Mouse (Mus musculus): Measurements from ENCODE around the gene Sun2. TPM values are rescaled to one million over a fixed set of nuclear protein-coding genes. Genes with fewer than 3 reads are reported as not detected.

Gene Sun2
- total and polyA plus RNA-seq, 3 experiments = 57.9 to 96.7 (median 83.3) TPM

GRCm38 (mm10) chr15:79741173-79741858 lies 1.0 kb downstream of the Sun2 start:
- no peaks in the 10 kb centered on the region for H3K79me2 ChIP-seq (replicated peaks; ENCODE audit: control insufficient read depth, insufficient read depth, low read length)
- no peak for TF ChIP-seq CTCF (IDR thresholded peaks at IDR 0.05)
- no peak for TF ChIP-seq EP300 (IDR thresholded peaks at IDR 0.05; ENCODE audit: insufficient read depth, low read depth, low read length)
- no peak for TF ChIP-seq POLR2A (IDR thresholded peaks at IDR 0.05; ENCODE audit: insufficient read depth, low read depth, low read length)
- DNase-seq = peak; percentile 37 to 48
- H3K27me3 ChIP-seq (ENCODE audit: control insufficient read depth, insufficient read depth, low read length) = no peaks in the 10 kb centered on the region
- H3K36me3 ChIP-seq (ENCODE audit: control insufficient read depth, insufficient read depth, low read length) = no peaks in the 10 kb centered on the region; the same call in 1 of the 2 replicates
- H3K9ac ChIP-seq (ENCODE audit: low read depth, low read length) = peak overlapping the region; percentile 98
- intact Hi-C loops (cut with DNase I) = loop anchor here (5.0 to 10.0 kb wide), 2 partner anchors 84 to 333 kb away; partner anchors contain the start of genes Cby1 and Fam227a
- peaks cover 11% of the 10 kb centered on the region for H3K4me1 ChIP-seq (ENCODE audit: control insufficient read depth, insufficient read depth, low read length)
- H3K4me3 ChIP-seq = peak overlapping the region; percentile 84
- peak overlapping the region; percentile 98 for H3K27ac ChIP-seq
- WGBS = 5% methylated on average over 14 of the region's 14 CpGs

- Histone ChIP-seq H3K27me3 (ENCODE audit: control insufficient read depth, insufficient read depth, low read length) (no peaks in the 10 kb centered on the region), H3K79me2 (replicated peaks; ENCODE audit: control insufficient read depth, insufficient read depth, low read length) (no peaks in the 10 kb centered on the region), H3K27ac (peak overlapping the region; percentile 98), H3K4me3 (peak overlapping the region; percentile 11; the same call in 1 of the 2 replicates), H3K9ac (ENCODE audit: low read depth, low read length) (no peak overlapping the region), H3K4me1 (ENCODE audit: control insufficient read depth, insufficient read depth, low read length) (peaks cover 14% of the 10 kb centered on the region), H3K36me3 (ENCODE audit: control insufficient read depth, insufficient read depth, low read length) (peaks cover 3% of the 10 kb centered on the region; the same call in 1 of the 2 replicates)
- no peak for DNase-seq
- TF ChIP-seq EP300 (IDR thresholded peaks at IDR 0.05; ENCODE audit: insufficient read depth, low read depth, low read length) = no peak
- no peak for TF ChIP-seq POLR2A (IDR thresholded peaks at IDR 0.05; ENCODE audit: insufficient read depth, low read depth, low read length)
- 57% methylated on average over 3 of the region's 3 CpGs for WGBS
- intact Hi-C loops (cut with DNase I) = loop anchor here (5.0 to 10.0 kb wide), 2 partner anchors 83 to 334 kb away; partner anchors contain the start of genes Cby1 and Fam227a
Observed at GRCm38 (mm10) chr15:79740739-79741138, 1.6 kb downstream of the Sun2 start.

DNA sequence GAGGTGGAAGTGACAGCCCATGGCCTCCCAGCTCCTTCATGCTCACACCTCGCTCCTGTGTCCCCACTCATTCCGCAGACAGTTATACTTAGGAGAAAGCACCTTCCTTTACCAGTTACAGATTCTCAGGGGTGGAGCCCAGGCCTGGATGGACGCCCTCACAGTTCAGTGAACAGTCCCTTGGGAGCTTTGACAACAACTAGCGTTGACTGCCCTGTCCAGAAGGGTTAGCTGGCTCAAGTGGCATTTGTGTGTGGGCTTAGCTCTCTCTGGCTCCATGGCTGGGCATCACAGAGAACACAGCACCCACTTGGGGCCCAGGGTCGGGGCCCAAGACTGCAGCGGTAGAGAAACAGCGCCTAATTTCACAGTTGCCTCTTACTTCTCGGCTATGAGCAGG lies 8.0 kb downstream of the Sun2 start:
- Histone ChIP-seq H3K36me3 (ENCODE audit: control insufficient read depth, insufficient read depth, low read length) (peaks cover 9% of the 10 kb centered on the region), H3K27me3 (ENCODE audit: control insufficient read depth, insufficient read depth, low read length) (no peaks in the 10 kb centered on the region), H3K9ac (ENCODE audit: low read depth, low read length) (no peak overlapping the region), H3K27ac (peak overlapping the region; percentile 93), H3K4me1 (ENCODE audit: control insufficient read depth, insufficient read depth, low read length) (peaks cover 17% of the 10 kb centered on the region), H3K79me2 (replicated peaks; ENCODE audit: control insufficient read depth, insufficient read depth, low read length) (no peaks in the 10 kb centered on the region), H3K4me3 (no peak overlapping the region)
- peak in 1 of 2 experiments; percentile 24 for DNase-seq
- intact Hi-C loops (cut with DNase I) = no loop called here
- 66% methylated on average over 8 of the region's 8 CpGs for WGBS
- TF ChIP-seq EP300 (IDR thresholded peaks at IDR 0.05; ENCODE audit: insufficient read depth, low read depth, low read length) = no peak
- no peak for TF ChIP-seq POLR2A (IDR thresholded peaks at IDR 0.05; ENCODE audit: insufficient read depth, low read depth, low read length)
- no peak for TF ChIP-seq CTCF (IDR thresholded peaks at IDR 0.05)

- intact Hi-C loops (cut with DNase I) = no loop called here
- Histone ChIP-seq H3K4me3 (no peak overlapping the region), H3K27ac (peak overlapping the region; percentile 93)
Observed at GRCm38 (mm10) chr15:79733640-79734039, 8.7 kb downstream of the Sun2 start.

GRCm38 (mm10) chr15:79733192-79733591 lies 9.1 kb downstream of the Sun2 start:
- WGBS = 82% methylated on average over 8 of the region's 8 CpGs
- no peak for TF ChIP-seq CTCF (IDR thresholded peaks at IDR 0.05)
- TF ChIP-seq POLR2A (IDR thresholded peaks at IDR 0.05; ENCODE audit: insufficient read depth, low read depth, low read length) = no peak
- no peak for TF ChIP-seq EP300 (IDR thresholded peaks at IDR 0.05; ENCODE audit: insufficient read depth, low read depth, low read length)
- Histone ChIP-seq H3K79me2 (replicated peaks; ENCODE audit: control insufficient read depth, insufficient read depth, low read length) (no peaks in the 10 kb centered on the region), H3K36me3 (ENCODE audit: control insufficient read depth, insufficient read depth, low read length) (peaks cover 9% of the 10 kb centered on the region), H3K9ac (ENCODE audit: low read depth, low read length) (no peak overlapping the region), H3K27ac (peak overlapping the region; percentile 93), H3K27me3 (ENCODE audit: control insufficient read depth, insufficient read depth, low read length) (no peaks in the 10 kb centered on the region), H3K4me3 (no peak overlapping the region), H3K4me1 (ENCODE audit: control insufficient read depth, insufficient read depth, low read length) (peaks cover 12% of the 10 kb centered on the region)
- no peak for DNase-seq
- intact Hi-C loops (cut with DNase I) = no loop called here

More at GRCm38 (mm10) chr15:79733640-79734039, 8.7 kb downstream of the Sun2 start:
- DNase-seq = no peak
- peaks cover 12% of the 10 kb centered on the region for H3K4me1 ChIP-seq (ENCODE audit: control insufficient read depth, insufficient read depth, low read length)
- no peak for TF ChIP-seq EP300 (IDR thresholded peaks at IDR 0.05; ENCODE audit: insufficient read depth, low read depth, low read length)
- no peak for TF ChIP-seq CTCF (IDR thresholded peaks at IDR 0.05)
- TF ChIP-seq POLR2A (IDR thresholded peaks at IDR 0.05; ENCODE audit: insufficient read depth, low read depth, low read length) = no peak
- no peak overlapping the region for H3K9ac ChIP-seq (ENCODE audit: low read depth, low read length)
- WGBS = 67% methylated on average over 4 of the region's 4 CpGs
- H3K36me3 ChIP-seq (ENCODE audit: control insufficient read depth, insufficient read depth, low read length) = peaks cover 9% of the 10 kb centered on the region
- H3K79me2 ChIP-seq (replicated peaks; ENCODE audit: control insufficient read depth, insufficient read depth, low read length) = no peaks in the 10 kb centered on the region
- no peaks in the 10 kb centered on the region for H3K27me3 ChIP-seq (ENCODE audit: control insufficient read depth, insufficient read depth, low read length)

DNA sequence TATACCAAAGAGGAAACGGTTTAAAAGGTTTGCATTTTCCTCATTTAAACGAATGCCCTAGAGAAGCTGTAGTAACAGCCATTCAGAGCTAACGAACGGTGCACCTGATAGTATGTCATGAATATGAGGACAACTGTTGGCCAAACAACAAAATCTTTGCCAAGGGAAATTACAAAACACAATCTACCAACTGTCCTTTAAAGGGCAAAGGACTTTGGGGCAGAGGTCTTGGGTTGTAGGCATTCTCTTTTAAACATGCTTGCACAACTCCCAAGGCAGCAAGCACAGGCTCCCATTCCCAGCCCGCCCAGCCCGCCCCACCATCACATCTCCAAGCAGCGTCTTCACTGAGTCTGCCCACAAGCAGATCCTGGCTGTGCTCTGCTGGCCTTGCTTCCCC lies 10.8 kb downstream of the Sun2 start:
- WGBS = 89% methylated on average over 7 of the region's 7 CpGs
- peaks cover 9% of the 10 kb centered on the region for H3K36me3 ChIP-seq (ENCODE audit: control insufficient read depth, insufficient read depth, low read length)
- DNase-seq = no peak
- H3K27ac ChIP-seq = no peak overlapping the region
- peaks cover 12% of the 10 kb centered on the region for H3K4me1 ChIP-seq (ENCODE audit: control insufficient read depth, insufficient read depth, low read length)
- no peak overlapping the region for H3K4me3 ChIP-seq
- TF ChIP-seq EP300 (IDR thresholded peaks at IDR 0.05; ENCODE audit: insufficient read depth, low read depth, low read length) (no peak), POLR2A (IDR thresholded peaks at IDR 0.05; ENCODE audit: insufficient read depth, low read depth, low read length) (no peak)
- intact Hi-C loops (cut with DNase I) = no loop called here
- no peaks in the 10 kb centered on the region for H3K79me2 ChIP-seq (replicated peaks; ENCODE audit: control insufficient read depth, insufficient read depth, low read length)
- H3K27me3 ChIP-seq (ENCODE audit: control insufficient read depth, insufficient read depth, low read length) = no peaks in the 10 kb centered on the region
- no peak overlapping the region for H3K9ac ChIP-seq (ENCODE audit: low read depth, low read length)

Measured in heart, adult 2 months (tissue).